Mouse (Mus musculus) lung, adult 2 months (tissue): ENCODE measurements at regions not wholly inside any gene's neighbourhood (a gene's known extent, or its start where the extent isn't known, plus 50 kb on each side); places are given as distances from the start of the nearest gene placed in this dataset.

Experiments used
- CTCF ChIP-seq: fragments of 200-500 bp; IDR thresholded peaks from 2 replicates; pipeline ENCODE4 v1.5.1; 2011; ENCODE audit warnings: mild to moderate bottlenecking, low read length, control low read depth; ENCODE audit not compliant: insufficient read depth
- POLR2A ChIP-seq: fragments of 200-500 bp; IDR thresholded peaks from 2 replicates; pipeline ENCODE4 v1.6.1; 2011; ENCODE audit warnings: low read depth, mild to moderate bottlenecking, control low read depth, low read length, borderline replicate concordance; ENCODE audit errors: extremely low read depth

GRCm38 (mm10) chr15:61913546-61914160, 990.8 kb upstream of the A1bg start:
- TF ChIP-seq POLR2A, result no peak
- no peak for TF ChIP-seq CTCF
